16 mouse cellular contexts compared by ENCODE assay signal in the genomic region with DNA sequence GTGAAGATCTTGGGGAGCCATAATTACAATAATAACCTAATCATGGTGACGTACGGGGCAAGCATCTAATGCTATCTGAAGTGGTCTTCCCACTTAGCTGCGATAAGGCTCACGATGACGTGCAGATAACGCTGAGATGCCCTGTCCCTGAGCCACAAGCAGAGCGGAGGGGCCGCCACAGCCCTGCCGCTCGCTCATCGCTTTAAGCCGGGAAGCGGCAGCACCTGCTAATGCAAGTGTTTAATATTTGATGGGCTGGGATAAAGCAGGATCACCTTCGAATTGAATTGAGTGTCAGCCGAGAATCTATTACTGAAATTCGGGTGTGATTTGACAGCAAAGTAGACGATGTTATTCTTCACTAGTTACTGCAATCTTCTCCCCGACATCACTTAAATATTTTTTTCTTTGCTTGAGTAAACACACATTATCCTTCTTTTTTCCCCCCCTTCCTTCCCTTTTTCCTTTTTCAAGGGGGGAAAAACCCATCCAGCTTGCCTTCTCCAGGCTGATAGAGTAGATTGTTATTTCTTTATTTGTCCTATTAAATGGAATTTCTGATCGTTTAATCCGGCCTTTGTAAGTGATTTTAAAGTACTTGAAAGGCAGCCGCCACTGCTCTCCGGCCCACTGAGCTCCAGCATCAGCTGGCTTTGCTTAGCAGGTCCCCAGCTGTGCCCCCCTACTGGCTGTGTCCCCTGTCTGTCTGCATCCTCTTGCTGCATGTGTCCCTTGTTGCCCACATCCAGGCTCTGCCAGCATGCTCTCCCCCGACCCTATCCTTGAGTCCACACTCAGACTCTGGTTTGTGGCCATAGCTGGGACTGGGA. TPM values are rescaled to one million over a fixed set of nuclear protein-coding genes. Genes with fewer than 3 reads are reported as not detected.
A peak's percentile ranks its signal among the peaks of the same experiment; 100 is the strongest.
DNase-seq lines count a peak whose midpoint lies in the region; ATAC-seq and TF ChIP-seq lines count a peak whose summit lies in the region.
"Had no signal": no experiment of that assay in that cellular context is flagged by ENCODE, and none has a peak within 500 bp of the region (broad histone marks: within the 10 kb centered on the region; RNA-seq: fewer than 3 reads in every experiment).

No protein-coding gene starts in this region.

- DNase-seq in layer of hippocampus, adult 2 months (ENCODE audit: low spot score in 2 of 2) = no peak
- no peak for DNase-seq in layer of hippocampus, adult 9-10 months (ENCODE audit: low spot score)
- DNase-seq in hindbrain, embryonic 11.5 days (ENCODE audit: low spot score) = no peak
- peak; percentile 91 for DNase-seq in midbrain, embryonic 11.5 days (ENCODE audit: low spot score, missing footprints)
- DNase-seq in left cerebral cortex, adult 11 months (ENCODE audit: low spot score) = no peak
- no peak for DNase-seq in left cerebral cortex, postnatal 4 days
- no peak for DNase-seq in c-Kit-positive CD71-positive TER-119-positive erythroid progenitor cells, embryonic 14.5 days (ENCODE audit: low spot score)
- DNase-seq: cerebellum, adult 8-10 months; heart, postnatal 4 days; liver; thymus, postnatal 36 days had no signal

- H3K27ac ChIP-seq in layer of hippocampus, adult 2 months = peak overlapping the region; percentile 53
- peak overlapping the region; percentile 56 for H3K27ac ChIP-seq in hindbrain, embryonic 11.5 days (ENCODE audit: low read depth, low read length)
- H3K27ac ChIP-seq in midbrain, embryonic 11.5 days (ENCODE audit: low read depth, low read length) = peak overlapping the region; percentile 51
- H3K27ac ChIP-seq: embryonic facial prominence, embryonic 12.5 days; kidney, embryonic 15.5 days; lung, embryonic 15.5 days had no signal

- H3K9me3 ChIP-seq in hindbrain, embryonic 11.5 days (ENCODE audit: control insufficient read depth, low read length) = no peaks in the 10 kb centered on the region
- no peaks in the 10 kb centered on the region for H3K9me3 ChIP-seq in midbrain, embryonic 11.5 days (ENCODE audit: control insufficient read depth, low read length)
- H3K9me3 ChIP-seq: embryonic facial prominence, embryonic 12.5 days; kidney, embryonic 15.5 days; lung, embryonic 15.5 days; megakaryocyte, embryonic 14.5 days had no signal

- H3K4me1 ChIP-seq in hindbrain, embryonic 11.5 days (replicated peaks; ENCODE audit: control insufficient read depth, insufficient read depth, low read length) = peaks cover 12% of the 10 kb centered on the region; the same call in 1 of the 2 replicates
- H3K4me1 ChIP-seq in midbrain, embryonic 11.5 days (ENCODE audit: control insufficient read depth, insufficient read depth, low read length) = peaks cover 63% of the 10 kb centered on the region
- H3K4me1 ChIP-seq: lung, embryonic 15.5 days had no signal

- H3K9ac ChIP-seq in hindbrain, embryonic 11.5 days (ENCODE audit: low read depth, low read length) = no peak overlapping the region
- peak overlapping the region; percentile 21 for H3K9ac ChIP-seq in midbrain, embryonic 11.5 days (ENCODE audit: low read length)
- H3K9ac ChIP-seq: embryonic facial prominence, embryonic 12.5 days; kidney, embryonic 15.5 days; lung, embryonic 15.5 days had no signal

- no peak overlapping the region for H3K4me3 ChIP-seq in layer of hippocampus, adult 2 months
- no peak overlapping the region for H3K4me3 ChIP-seq in hindbrain, embryonic 11.5 days (ENCODE audit: low read depth, low read length)
- no peak overlapping the region for H3K4me3 ChIP-seq in midbrain, embryonic 11.5 days (ENCODE audit: low read depth, low read length)
- H3K4me3 ChIP-seq: embryonic facial prominence, embryonic 12.5 days; kidney, embryonic 15.5 days; lung, embryonic 15.5 days had no signal

- intact Hi-C loops in left cerebral cortex, postnatal 4 days (cut with DNase I) = no loop called here

- no peak for ATAC-seq in hindbrain, embryonic 11.5 days (ENCODE audit: low FRiP score)
- ATAC-seq in midbrain, embryonic 11.5 days (ENCODE audit: low FRiP score) = no peak
- ATAC-seq: activated CD4-positive, CD25-positive, alpha-beta regulatory T cell, adult 4 months had no signal

- H3K27me3 ChIP-seq in hindbrain, embryonic 11.5 days (ENCODE audit: control insufficient read depth, insufficient read depth, low read length) = no peaks in the 10 kb centered on the region
- H3K27me3 ChIP-seq in midbrain, embryonic 11.5 days (ENCODE audit: control insufficient read depth, insufficient read depth, low read length) = peaks cover 7% of the 10 kb centered on the region
- H3K27me3 ChIP-seq: embryonic facial prominence, embryonic 12.5 days; lung, embryonic 15.5 days; megakaryocyte, embryonic 14.5 days had no signal

- WGBS in hindbrain, embryonic 11.5 days = 53% methylated on average over 23 of the region's 23 CpGs
- 16% methylated on average over 23 of the region's 23 CpGs for WGBS in midbrain, embryonic 11.5 days

- TF ChIP-seq CTCF in layer of hippocampus, adult 2 months (conservative IDR thresholded peaks at IDR 0.05) = no peak

- no peaks in the 10 kb centered on the region for H3K36me3 ChIP-seq in hindbrain, embryonic 11.5 days (ENCODE audit: control insufficient read depth, insufficient read depth, low read length)
- no peaks in the 10 kb centered on the region for H3K36me3 ChIP-seq in midbrain, embryonic 11.5 days (ENCODE audit: control insufficient read depth, insufficient read depth, low read length)

- H3K4me2 ChIP-seq in hindbrain, embryonic 11.5 days (replicated peaks; ENCODE audit: low read depth, low read length) = no peak overlapping the region
- H3K4me2 ChIP-seq in midbrain, embryonic 11.5 days = peak overlapping the region; percentile 1; the same call in 1 of the 2 replicates
- H3K4me2 ChIP-seq: embryonic facial prominence, embryonic 12.5 days; kidney, embryonic 15.5 days; lung, embryonic 15.5 days had no signal

RNA-seq across cellular contexts. Expression of a gene that starts 34.9 kb away (rescaled TPM):
- 10 to 100 TPM; 39.0 to 40.4 TPM for total RNA-seq in layer of hippocampus, adult 2 months (2021)
- 76.1 and 82.2 TPM in 2 replicates for polyA plus RNA-seq in hindbrain, embryonic 11.5 days (2014; fragmentation: Nextera tagmentation; extraction: Ambion mirVana)
- polyA plus RNA-seq in midbrain, embryonic 11.5 days (2014; fragmentation: Nextera tagmentation; extraction: Ambion mirVana) = 80.7 and 81.2 TPM in 2 replicates
- 10 to 100 TPM; 46.1 to 47.6 TPM for total RNA-seq in left cerebral cortex, postnatal 4 days (2021)
